Mouse (Mus musculus): ENCODE results near the gene Mta3. TPM values are rescaled to one million over a fixed set of nuclear protein-coding genes. Genes with fewer than 3 reads are reported as not detected.

Mta3 gene
- polyA plus RNA-seq, 1 experiment from 2014 or later = 34.3 TPM

DNA sequence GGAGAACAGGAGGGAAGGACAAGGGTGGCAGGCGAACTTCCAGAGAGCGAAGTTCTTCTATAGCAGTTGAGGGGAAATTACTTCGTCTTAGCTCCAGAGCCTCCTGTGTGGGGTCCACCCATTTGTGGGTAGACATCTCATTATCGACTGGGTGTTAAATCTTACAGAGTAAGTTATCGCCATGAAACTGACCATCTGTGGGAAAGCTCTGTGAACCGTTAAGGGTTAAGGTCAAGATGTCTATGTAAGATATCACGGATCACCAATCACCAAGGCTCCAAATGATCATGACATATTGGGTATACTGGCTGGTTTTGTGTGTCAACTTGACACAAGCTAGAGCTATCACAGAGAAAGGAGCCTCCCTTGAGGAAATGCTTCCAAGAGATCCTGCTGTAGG lies 21.5 kb upstream of the Mta3 start:
- H3K4me3 ChIP-seq (replicated peaks; ENCODE audit: low read length) = no peak overlapping the region
- H3K4me2 ChIP-seq (replicated peaks) = no peak overlapping the region
- DNase-seq (ENCODE audit: low spot score) (no peak), ATAC-seq (ENCODE audit: low FRiP score) (no peak)
- no peak overlapping the region for H3K9ac ChIP-seq
- H3K9me3 ChIP-seq (ENCODE audit: control insufficient read depth, low read length) = no peaks in the 10 kb centered on the region
- H3K27me3 ChIP-seq (ENCODE audit: control insufficient read depth, insufficient read depth, low read length) = no peaks in the 10 kb centered on the region
- no peaks in the 10 kb centered on the region for H3K4me1 ChIP-seq (replicated peaks; ENCODE audit: control insufficient read depth, insufficient read depth, low read length)
- no peak overlapping the region for H3K27ac ChIP-seq
- 90% methylated on average over 7 of the region's 7 CpGs for WGBS
- H3K36me3 ChIP-seq (replicated peaks; ENCODE audit: control insufficient read depth, insufficient read depth) = no peaks in the 10 kb centered on the region

DNA sequence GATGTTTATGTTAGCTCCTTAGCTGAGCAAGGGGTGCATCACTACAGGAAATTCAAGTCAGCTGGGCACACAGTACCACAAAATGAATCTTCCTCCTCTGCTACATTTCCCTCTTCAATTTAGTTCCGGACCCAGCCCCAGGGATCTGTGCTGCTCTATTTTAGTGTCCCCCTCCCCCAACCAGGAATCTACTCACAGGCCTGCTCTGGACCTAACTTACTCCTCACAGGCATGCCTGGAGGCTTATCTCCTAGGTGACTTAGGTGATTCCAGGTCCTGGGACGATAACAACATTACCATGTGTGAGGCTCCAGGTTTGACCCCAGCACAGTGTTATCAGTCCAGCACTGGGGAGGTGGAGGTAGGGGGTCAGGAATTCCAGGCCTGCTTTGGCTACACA lies 15.5 kb upstream of the Mta3 start:
- H3K27ac ChIP-seq = no peak overlapping the region
- peaks cover 3% of the 10 kb centered on the region; the same call in 1 of the 2 replicates for H3K9me3 ChIP-seq (ENCODE audit: control insufficient read depth, low read length)
- ATAC-seq (ENCODE audit: low FRiP score) (no peak), DNase-seq (ENCODE audit: low spot score) (no peak)
- no peak overlapping the region for H3K4me2 ChIP-seq (replicated peaks)
- no peaks in the 10 kb centered on the region for H3K36me3 ChIP-seq (replicated peaks; ENCODE audit: control insufficient read depth, insufficient read depth)
- H3K9ac ChIP-seq = no peak overlapping the region
- no peaks in the 10 kb centered on the region for H3K27me3 ChIP-seq (ENCODE audit: control insufficient read depth, insufficient read depth, low read length)
- H3K4me3 ChIP-seq (replicated peaks; ENCODE audit: low read length) = no peak overlapping the region
- WGBS = 65% methylated on average over 2 of the region's 2 CpGs
- no peaks in the 10 kb centered on the region for H3K4me1 ChIP-seq (replicated peaks; ENCODE audit: control insufficient read depth, insufficient read depth, low read length)

DNA sequence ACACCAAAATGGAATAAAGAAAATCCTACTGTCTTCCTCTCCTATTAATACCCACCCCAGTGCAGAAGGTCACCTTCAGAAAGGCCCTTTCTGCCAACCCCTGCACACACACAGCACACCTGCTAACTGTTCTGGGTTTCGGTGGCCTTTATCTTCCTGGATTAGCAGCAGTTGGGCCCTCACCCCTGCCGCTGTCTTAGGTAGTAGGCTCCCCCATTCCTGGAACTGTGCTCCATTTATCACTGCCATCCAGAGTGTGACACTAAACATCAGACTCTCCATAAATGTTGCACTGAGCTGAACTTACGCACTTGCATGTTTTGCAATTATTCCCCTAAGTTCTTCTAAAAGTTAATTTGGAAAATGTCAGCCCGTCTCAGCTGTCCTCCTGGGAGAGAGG lies 14.6 kb upstream of the Mta3 start:
- DNase-seq (ENCODE audit: low spot score) (no peak), ATAC-seq (ENCODE audit: low FRiP score) (no peak)
- H3K4me1 ChIP-seq (replicated peaks; ENCODE audit: control insufficient read depth, insufficient read depth, low read length) = no peaks in the 10 kb centered on the region
- peaks cover 3% of the 10 kb centered on the region; the same call in 1 of the 2 replicates for H3K9me3 ChIP-seq (ENCODE audit: control insufficient read depth, low read length)
- H3K36me3 ChIP-seq (replicated peaks; ENCODE audit: control insufficient read depth, insufficient read depth) = no peaks in the 10 kb centered on the region
- no peaks in the 10 kb centered on the region for H3K27me3 ChIP-seq (ENCODE audit: control insufficient read depth, insufficient read depth, low read length)
- H3K9ac ChIP-seq = no peak overlapping the region
- no peak overlapping the region for H3K4me2 ChIP-seq (replicated peaks)
- no peak overlapping the region for H3K27ac ChIP-seq
- no peak overlapping the region for H3K4me3 ChIP-seq (replicated peaks; ENCODE audit: low read length)
- 75% methylated on average over 4 of the region's 4 CpGs for WGBS

DNA sequence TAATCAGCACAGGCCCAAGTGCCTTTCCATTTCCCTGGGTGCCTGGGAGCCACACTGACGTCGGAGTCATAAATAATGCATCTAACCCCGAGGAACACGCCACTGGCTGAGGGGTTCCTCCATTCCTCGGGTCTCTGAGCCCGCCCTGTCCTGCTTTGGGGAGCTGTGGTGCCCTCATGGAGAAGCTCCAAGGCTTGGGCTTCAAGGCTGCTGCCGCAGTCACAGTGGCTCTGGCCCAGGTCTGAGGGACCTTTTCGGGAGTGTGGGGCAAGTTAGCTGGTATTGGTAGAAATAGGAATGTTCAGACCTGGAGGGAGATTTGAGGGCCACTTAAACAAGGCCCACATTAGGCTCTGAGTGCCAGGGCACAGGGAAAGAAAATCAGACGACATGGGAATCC lies 12.0 kb upstream of the Mta3 start:
- Histone ChIP-seq H3K9me3 (ENCODE audit: control insufficient read depth, low read length) (peaks cover 3% of the 10 kb centered on the region; the same call in 1 of the 2 replicates), H3K4me1 (replicated peaks; ENCODE audit: control insufficient read depth, insufficient read depth, low read length) (no peaks in the 10 kb centered on the region), H3K27me3 (ENCODE audit: control insufficient read depth, insufficient read depth, low read length) (no peaks in the 10 kb centered on the region), H3K36me3 (replicated peaks; ENCODE audit: control insufficient read depth, insufficient read depth) (no peaks in the 10 kb centered on the region), H3K27ac (no peak overlapping the region), H3K4me3 (replicated peaks; ENCODE audit: low read length) (no peak overlapping the region), H3K4me2 (replicated peaks) (no peak overlapping the region), H3K9ac (no peak overlapping the region)
- 81% methylated on average over 9 of the region's 9 CpGs for WGBS
- ATAC-seq (ENCODE audit: low FRiP score) = no peak
- DNase-seq (ENCODE audit: low spot score) = no peak

DNA sequence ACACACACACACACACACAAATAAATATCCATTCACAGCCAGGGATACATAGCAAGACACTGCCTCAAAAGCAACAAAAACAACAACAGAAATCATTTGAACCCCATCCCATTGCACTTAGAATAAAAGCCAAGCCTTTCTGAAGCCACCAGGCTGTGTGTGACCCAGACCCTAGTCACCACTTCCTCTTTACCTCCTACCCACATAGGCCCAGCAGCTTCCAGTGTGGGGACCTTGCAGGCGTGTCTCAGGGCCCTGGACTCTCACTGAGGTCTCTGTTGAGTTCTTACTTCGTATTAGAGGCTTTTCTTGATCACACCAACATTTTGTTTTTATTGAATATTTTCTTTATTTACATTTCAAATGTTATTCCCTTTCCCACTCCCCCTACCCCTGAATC lies 10.2 kb upstream of the Mta3 start:
- DNase-seq (ENCODE audit: low spot score) (no peak), ATAC-seq (ENCODE audit: low FRiP score) (no peak)
- Histone ChIP-seq H3K4me1 (replicated peaks; ENCODE audit: control insufficient read depth, insufficient read depth, low read length) (no peaks in the 10 kb centered on the region), H3K27me3 (ENCODE audit: control insufficient read depth, insufficient read depth, low read length) (no peaks in the 10 kb centered on the region), H3K9ac (no peak overlapping the region), H3K9me3 (ENCODE audit: control insufficient read depth, low read length) (peaks cover 3% of the 10 kb centered on the region; the same call in 1 of the 2 replicates), H3K4me3 (replicated peaks; ENCODE audit: low read length) (no peak overlapping the region), H3K36me3 (replicated peaks; ENCODE audit: control insufficient read depth, insufficient read depth) (no peaks in the 10 kb centered on the region), H3K27ac (no peak overlapping the region), H3K4me2 (replicated peaks) (no peak overlapping the region)
- WGBS = 74% methylated on average over 2 of the region's 2 CpGs

DNA sequence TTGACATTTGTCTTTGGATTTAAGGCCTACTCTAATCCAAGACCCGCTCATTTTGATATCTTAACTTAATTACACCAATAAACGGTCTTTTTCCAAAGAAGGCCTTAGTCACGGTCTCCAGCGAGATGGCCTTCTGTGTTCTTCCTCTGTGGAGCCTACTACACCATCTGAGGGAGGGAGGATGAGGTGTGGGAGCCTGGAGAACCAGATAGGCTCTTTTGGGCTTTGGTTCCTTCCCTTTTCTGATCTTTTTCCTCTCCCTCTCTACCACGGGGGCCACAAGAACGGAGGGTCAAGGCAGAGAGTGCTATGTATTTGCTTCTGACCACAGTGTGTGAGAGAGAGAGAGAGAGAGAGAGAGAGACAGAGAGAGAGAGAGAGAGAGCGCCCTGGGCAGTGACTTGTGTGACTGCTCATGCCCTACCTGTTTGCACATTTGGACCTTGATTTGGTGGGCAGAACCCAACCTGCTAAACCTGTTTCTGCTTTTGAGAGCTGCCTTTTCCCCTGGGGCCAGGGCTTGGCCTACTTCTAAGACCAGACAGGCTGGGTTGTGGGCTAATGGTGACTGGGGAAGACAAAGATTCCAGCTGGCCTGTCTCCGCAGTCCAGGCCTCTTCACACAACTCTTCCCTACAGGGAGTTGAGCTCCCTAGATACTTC lies 6.8 kb upstream of the Mta3 start:
- Histone ChIP-seq H3K36me3 (replicated peaks; ENCODE audit: control insufficient read depth, insufficient read depth) (no peaks in the 10 kb centered on the region), H3K27me3 (ENCODE audit: control insufficient read depth, insufficient read depth, low read length) (no peaks in the 10 kb centered on the region), H3K4me3 (replicated peaks; ENCODE audit: low read length) (no peak overlapping the region), H3K4me1 (replicated peaks; ENCODE audit: control insufficient read depth, insufficient read depth, low read length) (no peaks in the 10 kb centered on the region), H3K4me2 (replicated peaks) (no peak overlapping the region), H3K9ac (no peak overlapping the region), H3K27ac (no peak overlapping the region), H3K9me3 (ENCODE audit: control insufficient read depth, low read length) (no peaks in the 10 kb centered on the region)
- DNase-seq (ENCODE audit: low spot score) (no peak), ATAC-seq (ENCODE audit: low FRiP score) (no peak)
- WGBS = 89% methylated on average over 8 of the region's 8 CpGs

DNA sequence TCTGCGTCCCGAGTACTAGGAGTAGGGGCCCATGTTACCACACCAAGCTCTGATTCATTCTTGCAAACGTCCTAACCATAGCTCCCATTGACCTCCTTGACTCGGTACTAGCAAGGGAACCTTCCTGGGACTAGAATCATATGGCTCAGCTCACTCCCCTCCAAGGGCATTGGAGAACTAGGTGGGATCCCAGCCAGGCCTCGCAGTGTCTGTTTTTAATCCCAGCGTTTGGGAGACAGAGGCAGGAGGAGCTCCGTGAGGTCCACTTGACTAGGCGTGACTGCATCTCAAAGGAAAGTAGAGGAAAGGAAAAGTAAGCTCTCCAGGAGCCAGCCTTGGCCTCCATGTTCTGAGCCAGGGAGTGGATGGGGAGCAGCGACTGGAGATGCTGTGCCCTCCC lies 5.8 kb upstream of the Mta3 start:
- H3K27ac ChIP-seq = no peak overlapping the region
- no peak overlapping the region for H3K4me3 ChIP-seq (replicated peaks; ENCODE audit: low read length)
- no peaks in the 10 kb centered on the region for H3K27me3 ChIP-seq (ENCODE audit: control insufficient read depth, insufficient read depth, low read length)
- ATAC-seq (ENCODE audit: low FRiP score) = no peak
- H3K36me3 ChIP-seq (replicated peaks; ENCODE audit: control insufficient read depth, insufficient read depth) = no peaks in the 10 kb centered on the region
- H3K4me2 ChIP-seq (replicated peaks) = no peak overlapping the region
- H3K9me3 ChIP-seq (ENCODE audit: control insufficient read depth, low read length) = no peaks in the 10 kb centered on the region
- H3K4me1 ChIP-seq (replicated peaks; ENCODE audit: control insufficient read depth, insufficient read depth, low read length) = peaks cover 2% of the 10 kb centered on the region; the same call in 1 of the 2 replicates
- 82% methylated on average over 9 of the region's 9 CpGs for WGBS
- no peak for DNase-seq (ENCODE audit: low spot score)
- H3K9ac ChIP-seq = no peak overlapping the region

DNA sequence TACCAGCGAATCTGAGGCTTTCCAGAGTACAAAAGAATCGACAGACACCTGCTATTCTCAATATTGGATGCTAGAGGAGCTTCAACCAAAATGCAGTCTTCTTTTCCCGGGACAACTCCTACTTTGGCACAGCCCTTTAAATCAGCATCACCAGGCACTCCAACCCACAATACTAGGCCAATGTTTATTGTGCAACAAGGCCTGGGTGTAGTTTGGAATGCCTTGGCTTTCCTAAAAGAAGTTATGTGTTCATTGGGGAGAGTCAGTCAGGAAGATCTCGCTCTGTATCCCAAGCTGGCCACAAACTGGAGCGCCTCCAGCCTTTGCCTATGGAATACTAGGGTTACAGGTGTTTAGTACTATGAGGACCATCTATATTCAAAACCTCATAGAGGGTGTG lies 1.5 kb upstream of the Mta3 start:
- H3K4me2 ChIP-seq (replicated peaks) = no peak overlapping the region
- ATAC-seq (ENCODE audit: low FRiP score) (no peak), DNase-seq (ENCODE audit: low spot score) (no peak)
- no peaks in the 10 kb centered on the region for H3K36me3 ChIP-seq (replicated peaks; ENCODE audit: control insufficient read depth, insufficient read depth)
- H3K4me3 ChIP-seq (replicated peaks; ENCODE audit: low read length) = no peak overlapping the region
- H3K27me3 ChIP-seq (ENCODE audit: control insufficient read depth, insufficient read depth, low read length) = no peaks in the 10 kb centered on the region
- H3K4me1 ChIP-seq (replicated peaks; ENCODE audit: control insufficient read depth, insufficient read depth, low read length) = peaks cover 15% of the 10 kb centered on the region
- 84% methylated on average over 5 of the region's 5 CpGs for WGBS
- no peak overlapping the region for H3K27ac ChIP-seq
- no peak overlapping the region for H3K9ac ChIP-seq
- no peaks in the 10 kb centered on the region for H3K9me3 ChIP-seq (ENCODE audit: control insufficient read depth, low read length)

DNA sequence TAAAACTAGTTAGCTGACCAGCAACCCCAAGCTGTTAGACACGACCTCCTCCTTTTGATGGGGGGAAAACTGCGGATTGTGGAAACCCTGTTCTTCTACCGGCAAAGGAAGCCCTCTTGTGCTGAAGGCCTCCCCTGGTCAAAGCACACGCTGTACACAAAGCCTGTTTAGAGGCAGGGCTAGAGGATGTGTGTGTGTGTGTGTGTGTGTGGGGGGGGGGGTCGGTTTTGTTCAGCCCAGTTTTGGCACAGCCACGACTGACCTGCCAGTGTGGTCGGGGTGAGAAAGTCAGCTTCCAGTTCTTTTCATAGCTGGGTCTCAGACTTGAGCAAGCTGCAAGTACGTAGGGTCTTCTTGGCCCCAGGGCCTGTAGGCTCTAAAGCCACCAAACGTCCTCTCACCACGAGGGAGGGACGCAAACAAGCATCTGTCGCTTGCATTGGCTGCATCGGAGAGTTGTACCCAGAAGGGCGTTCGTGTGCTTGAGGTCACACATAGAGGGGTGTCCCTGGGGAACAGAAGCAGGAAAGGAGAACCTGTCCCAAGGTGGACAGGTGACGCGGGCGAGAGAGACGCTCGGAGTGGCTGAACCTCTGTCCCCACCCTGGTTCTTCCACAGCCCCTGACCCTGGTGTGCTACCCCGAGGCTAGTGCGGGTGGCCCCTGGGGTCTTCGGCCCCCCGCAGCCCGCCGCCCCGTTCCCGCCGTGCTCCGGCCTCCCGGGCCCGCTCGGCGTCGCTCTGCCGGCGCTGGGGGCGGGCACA lies 429 bp upstream of the Mta3 start:
- peak; percentile 69 for ATAC-seq (ENCODE audit: low FRiP score)
- WGBS = under 1% methylated on average over 38 of the region's 38 CpGs

More for the DNA sequence above, 429 bp upstream of the Mta3 start:
- Histone ChIP-seq H3K9ac (peak overlapping the region; percentile 87), H3K27ac (peak overlapping the region; percentile 90), H3K4me2 (replicated peaks) (peak overlapping the region; percentile 93), H3K9me3 (ENCODE audit: control insufficient read depth, low read length) (no peaks in the 10 kb centered on the region), H3K27me3 (ENCODE audit: control insufficient read depth, insufficient read depth, low read length) (no peaks in the 10 kb centered on the region), H3K4me3 (replicated peaks; ENCODE audit: low read length) (peak overlapping the region; percentile 90), H3K4me1 (replicated peaks; ENCODE audit: control insufficient read depth, insufficient read depth, low read length) (peaks cover 15% of the 10 kb centered on the region), H3K36me3 (replicated peaks; ENCODE audit: control insufficient read depth, insufficient read depth) (0 out of 2 replicates have a peak, but pooled peaks cover 4% of the 10 kb centered on the region)
- DNase-seq (ENCODE audit: low spot score) = peak; percentile 64

Measured in hindbrain, embryonic 14.5 days (tissue).